Mouse (Mus musculus): ENCODE measurements around the gene Atp5d. TPM values are rescaled to one million over a fixed set of nuclear protein-coding genes. Genes with fewer than 3 reads are reported as not detected.

The Atp5d gene
- polyA plus RNA-seq, 1 experiment from 2014 or later: 355 TPM

GRCm38 (mm10) chr10:80123932-80124562 lies 14.4 kb upstream of the Atp5d start:
- no peak overlapping the region for H3K4me2 ChIP-seq
- H3K27ac ChIP-seq (ENCODE audit: low read depth, low read length): no peak overlapping the region

GRCm38 (mm10) chr10:80127920-80128319 lies 10.5 kb upstream of the Atp5d start:
- Histone ChIP-seq H3K9me3 (ENCODE audit: control insufficient read depth, low read length) (no peaks in the 10 kb centered on the region), H3K9ac (ENCODE audit: low read length) (no peak overlapping the region), H3K4me1 (ENCODE audit: control insufficient read depth, insufficient read depth, low read length) (peaks cover 13% of the 10 kb centered on the region), H3K36me3 (ENCODE audit: control insufficient read depth, insufficient read depth, low read length) (peaks cover 32% of the 10 kb centered on the region), H3K4me3 (ENCODE audit: low read depth, low read length) (no peak overlapping the region), H3K27me3 (ENCODE audit: control insufficient read depth, insufficient read depth, low read length) (0 out of 2 replicates have a peak, but pooled peaks cover 2% of the 10 kb centered on the region), H3K27ac (ENCODE audit: low read depth, low read length) (no peak overlapping the region), H3K4me2 (no peak overlapping the region)
- ATAC-seq (ENCODE audit: low FRiP score): no peak
- WGBS: 94% methylated on average over 8 of the region's 8 CpGs
- DNase-seq (ENCODE audit: low spot score, missing footprints): no peak

More at GRCm38 (mm10) chr10:80123932-80124562, 14.4 kb upstream of the Atp5d start:
- ATAC-seq (ENCODE audit: low FRiP score): no peak
- H3K27me3 ChIP-seq (ENCODE audit: control insufficient read depth, insufficient read depth, low read length): no peaks in the 10 kb centered on the region
- no peaks in the 10 kb centered on the region; the same call in 1 of the 2 replicates for H3K4me1 ChIP-seq (ENCODE audit: control insufficient read depth, insufficient read depth, low read length)
- DNase-seq (ENCODE audit: low spot score, missing footprints): no peak
- H3K9ac ChIP-seq (ENCODE audit: low read length): no peak overlapping the region
- no peaks in the 10 kb centered on the region for H3K9me3 ChIP-seq (ENCODE audit: control insufficient read depth, low read length)
- no peak overlapping the region for H3K4me3 ChIP-seq (ENCODE audit: low read depth, low read length)
- H3K36me3 ChIP-seq (ENCODE audit: control insufficient read depth, insufficient read depth, low read length): peaks cover 29% of the 10 kb centered on the region
- 92% methylated on average over 9 of the region's 9 CpGs for WGBS

GRCm38 (mm10) chr10:80129846-80130245 lies 8.6 kb upstream of the Atp5d start:
- no peak overlapping the region for H3K4me3 ChIP-seq (ENCODE audit: low read depth, low read length)
- 0 out of 2 replicates have a peak, but pooled peaks cover 2% of the 10 kb centered on the region for H3K27me3 ChIP-seq (ENCODE audit: control insufficient read depth, insufficient read depth, low read length)
- no peak overlapping the region for H3K27ac ChIP-seq (ENCODE audit: low read depth, low read length)
- no peak overlapping the region for H3K4me2 ChIP-seq
- WGBS: 96% methylated on average over 9 of the region's 9 CpGs
- ATAC-seq (ENCODE audit: low FRiP score) (no peak), DNase-seq (ENCODE audit: low spot score, missing footprints) (no peak)
- H3K9me3 ChIP-seq (ENCODE audit: control insufficient read depth, low read length): no peaks in the 10 kb centered on the region
- peaks cover 13% of the 10 kb centered on the region for H3K4me1 ChIP-seq (ENCODE audit: control insufficient read depth, insufficient read depth, low read length)
- no peak overlapping the region for H3K9ac ChIP-seq (ENCODE audit: low read length)
- peaks cover 27% of the 10 kb centered on the region for H3K36me3 ChIP-seq (ENCODE audit: control insufficient read depth, insufficient read depth, low read length)

GRCm38 (mm10) chr10:80130403-80131031 lies 7.9 kb upstream of the Atp5d start:
- Histone ChIP-seq H3K27me3 (ENCODE audit: control insufficient read depth, insufficient read depth, low read length) (peaks cover 2% of the 10 kb centered on the region; the same call in 1 of the 2 replicates), H3K4me2 (no peak overlapping the region), H3K27ac (ENCODE audit: low read depth, low read length) (no peak overlapping the region), H3K4me3 (ENCODE audit: low read depth, low read length) (no peak overlapping the region), H3K9me3 (ENCODE audit: control insufficient read depth, low read length) (no peaks in the 10 kb centered on the region), H3K36me3 (ENCODE audit: control insufficient read depth, insufficient read depth, low read length) (peaks cover 27% of the 10 kb centered on the region), H3K4me1 (ENCODE audit: control insufficient read depth, insufficient read depth, low read length) (peaks cover 13% of the 10 kb centered on the region), H3K9ac (ENCODE audit: low read length) (no peak overlapping the region)
- DNase-seq (ENCODE audit: low spot score, missing footprints): peak; percentile 71
- no peak for ATAC-seq (ENCODE audit: low FRiP score)
- 87% methylated on average over 18 of the region's 18 CpGs for WGBS

GRCm38 (mm10) chr10:80131316-80131951 lies 7.0 kb upstream of the Atp5d start:
- Histone ChIP-seq H3K27me3 (ENCODE audit: control insufficient read depth, insufficient read depth, low read length) (peaks cover 11% of the 10 kb centered on the region), H3K9me3 (ENCODE audit: control insufficient read depth, low read length) (no peaks in the 10 kb centered on the region), H3K36me3 (ENCODE audit: control insufficient read depth, insufficient read depth, low read length) (peaks cover 27% of the 10 kb centered on the region), H3K27ac (ENCODE audit: low read depth, low read length) (no peak overlapping the region), H3K9ac (ENCODE audit: low read length) (peak overlapping the region; percentile 44; the same call in 1 of the 2 replicates), H3K4me2 (peak overlapping the region; percentile 28), H3K4me1 (ENCODE audit: control insufficient read depth, insufficient read depth, low read length) (peaks cover 14% of the 10 kb centered on the region), H3K4me3 (ENCODE audit: low read depth, low read length) (0 out of 2 replicates have a peak overlapping the region, but pooled peaks have one; percentile 3)
- DNase-seq (ENCODE audit: low spot score, missing footprints) (peak; percentile 94), ATAC-seq (ENCODE audit: low FRiP score) (peak; percentile 50; the same call in 1 of the 2 replicates)
- 14% methylated on average over 55 of the region's 55 CpGs for WGBS

- ATAC-seq (ENCODE audit: low FRiP score): peak; percentile 12; the same call in 1 of the 2 replicates
- WGBS: 31% methylated on average over 27 of the region's 27 CpGs
Observed at GRCm38 (mm10) chr10:80131952-80132350, 6.5 kb upstream of the Atp5d start.

GRCm38 (mm10) chr10:80133226-80133849 lies 5.1 kb upstream of the Atp5d start:
- ATAC-seq (ENCODE audit: low FRiP score) (no peak), DNase-seq (ENCODE audit: low spot score, missing footprints) (peak; percentile 84)
- Histone ChIP-seq H3K4me2 (no peak overlapping the region), H3K36me3 (ENCODE audit: control insufficient read depth, insufficient read depth, low read length) (peaks cover 14% of the 10 kb centered on the region), H3K4me1 (ENCODE audit: control insufficient read depth, insufficient read depth, low read length) (peaks cover 33% of the 10 kb centered on the region), H3K9ac (ENCODE audit: low read length) (no peak overlapping the region), H3K4me3 (ENCODE audit: low read depth, low read length) (no peak overlapping the region), H3K27me3 (ENCODE audit: control insufficient read depth, insufficient read depth, low read length) (peaks cover 20% of the 10 kb centered on the region), H3K27ac (ENCODE audit: low read depth, low read length) (no peak overlapping the region), H3K9me3 (ENCODE audit: control insufficient read depth, low read length) (no peaks in the 10 kb centered on the region)
- 85% methylated on average over 7 of the region's 8 CpGs for WGBS

More at GRCm38 (mm10) chr10:80131952-80132350, 6.5 kb upstream of the Atp5d start:
- Histone ChIP-seq H3K4me1 (ENCODE audit: control insufficient read depth, insufficient read depth, low read length) (peaks cover 19% of the 10 kb centered on the region), H3K27ac (ENCODE audit: low read depth, low read length) (no peak overlapping the region), H3K36me3 (ENCODE audit: control insufficient read depth, insufficient read depth, low read length) (peaks cover 26% of the 10 kb centered on the region), H3K9ac (ENCODE audit: low read length) (peak overlapping the region; percentile 44; the same call in 1 of the 2 replicates), H3K9me3 (ENCODE audit: control insufficient read depth, low read length) (no peaks in the 10 kb centered on the region), H3K27me3 (ENCODE audit: control insufficient read depth, insufficient read depth, low read length) (peaks cover 16% of the 10 kb centered on the region), H3K4me2 (peak overlapping the region; percentile 28), H3K4me3 (ENCODE audit: low read depth, low read length) (0 out of 2 replicates have a peak overlapping the region, but pooled peaks have one; percentile 3)
- DNase-seq (ENCODE audit: low spot score, missing footprints): peak; percentile 92

- Histone ChIP-seq H3K4me1 (ENCODE audit: control insufficient read depth, insufficient read depth, low read length) (peaks cover 40% of the 10 kb centered on the region), H3K9ac (ENCODE audit: low read length) (no peak overlapping the region), H3K27ac (ENCODE audit: low read depth, low read length) (no peak overlapping the region), H3K36me3 (ENCODE audit: control insufficient read depth, insufficient read depth, low read length) (peaks cover 11% of the 10 kb centered on the region), H3K4me2 (no peak overlapping the region), H3K27me3 (ENCODE audit: control insufficient read depth, insufficient read depth, low read length) (peaks cover 23% of the 10 kb centered on the region), H3K9me3 (ENCODE audit: control insufficient read depth, low read length) (no peaks in the 10 kb centered on the region), H3K4me3 (ENCODE audit: low read depth, low read length) (no peak overlapping the region)
- WGBS: 92% methylated on average over 9 of the region's 9 CpGs
- ATAC-seq (ENCODE audit: low FRiP score) (no peak), DNase-seq (ENCODE audit: low spot score, missing footprints) (no peak)
Observed at GRCm38 (mm10) chr10:80134421-80134820, 4.0 kb upstream of the Atp5d start.

All from midbrain, embryonic 11.5 days (tissue).